Mouse (Mus musculus) G1E (cell line): ENCODE measurements around the gene C1qtnf7.

Experiments
- CTCF ChIP-seq: IDR thresholded peaks from 2 replicates; pipeline ENCODE4 v1.5.1; 2012; ENCODE audit warnings: low read depth, low read length, inconsistent platforms, mixed read lengths
- GATA1 ChIP-seq: IDR thresholded peaks from 2 replicates; pipeline ENCODE4 v1.6.1; 2012; ENCODE audit warnings: borderline replicate concordance, low read length, inconsistent platforms, mixed read lengths
- TAL1 ChIP-seq: conservative IDR thresholded peaks from 2 replicates; pipeline ENCODE4 v1.6.1; 2012; ENCODE audit warnings: low read depth, low read length, inconsistent platforms, mixed read lengths

DNA sequence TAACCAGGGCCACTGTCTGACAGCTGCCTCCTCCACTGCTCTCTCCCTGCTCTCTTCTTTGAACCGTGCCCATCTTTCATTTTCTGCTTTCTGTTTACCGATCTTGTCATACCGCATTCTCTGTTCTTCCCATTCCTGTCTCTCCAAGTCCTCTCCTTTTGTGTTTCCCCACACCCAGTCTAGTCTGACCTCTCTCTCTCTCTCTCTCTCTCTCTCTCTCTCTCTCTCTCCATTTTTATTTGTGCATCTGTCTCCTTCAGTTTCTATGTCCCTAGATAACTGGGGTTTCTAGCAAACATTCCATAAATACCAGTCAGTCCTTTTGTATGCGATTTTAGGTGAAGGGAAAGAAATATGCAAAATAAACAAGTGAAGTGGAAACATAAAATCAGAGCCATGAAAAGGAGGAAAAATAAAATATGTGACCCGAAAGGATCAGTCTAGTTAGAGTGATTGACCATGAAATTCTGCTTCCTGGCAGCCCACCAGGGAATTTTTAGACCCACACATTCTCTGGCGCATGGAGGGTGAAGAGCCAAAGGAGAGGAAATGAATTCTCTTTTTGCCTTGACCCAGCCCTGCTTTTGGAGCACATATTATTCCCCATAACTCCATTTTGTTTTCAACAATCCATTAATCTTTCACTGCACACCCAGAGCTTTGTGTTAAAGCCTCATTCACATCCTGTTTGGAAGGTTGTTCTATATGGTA, 11.7 kb downstream of the C1qtnf7 start:
- no peak for TF ChIP-seq CTCF
- no peak for TF ChIP-seq GATA1
- no peak for TF ChIP-seq TAL1
